Mouse (Mus musculus) heart, embryonic 16.5 days (tissue): ENCODE measurements around the gene Ubqln1. TPM values are rescaled to one million over a fixed set of nuclear protein-coding genes. Genes with fewer than 3 reads are reported as not detected.

Experiments
- ATAC-seq: fragments of 200-750 bp; cut with Nextera tagmentation; replicated peaks from 2 replicates; pipeline ENCODE4 v1.8.0; 2017; ENCODE audit warnings: moderate number of reproducible peaks; ENCODE audit not compliant: insufficient read depth, low FRiP score; ENCODE audit errors: extremely low read depth
- H3K27ac ChIP-seq: fragments of 300-500 bp; sonication (generic); 2 replicates; pipeline ENCODE4 v1.5.1; 2014; ENCODE audit warnings: mild to moderate bottlenecking, low read length, control low read depth, moderate library complexity
- H3K27me3 ChIP-seq: fragments of 300-500 bp; sonication (generic); 2 replicates; pipeline ENCODE4 v1.6.1; 2014; ENCODE audit warnings: low read length, mixed read lengths; ENCODE audit not compliant: control insufficient read depth, insufficient read depth
- H3K36me3 ChIP-seq: fragments of 300-500 bp; sonication (generic); 2 replicates; pipeline ENCODE4 v1.6.1; 2014; ENCODE audit not compliant: control insufficient read depth, insufficient read depth
- H3K4me1 ChIP-seq: fragments of 300-500 bp; sonication (generic); 2 replicates; pipeline ENCODE4 v1.6.1; 2014; ENCODE audit warnings: low read length, mixed read lengths; ENCODE audit not compliant: control insufficient read depth, insufficient read depth
- H3K4me2 ChIP-seq: fragments of 300-500 bp; sonication (generic); 2 replicates; pipeline ENCODE4 v1.6.1; 2014; ENCODE audit warnings: low read depth, mild to moderate bottlenecking, control low read depth, low read length
- H3K4me3 ChIP-seq: fragments of 300-500 bp; sonication (generic); 2 replicates; pipeline ENCODE4 v1.5.1; 2014; ENCODE audit warnings: mild to moderate bottlenecking, control low read depth, low read length
- H3K9ac ChIP-seq: fragments of 300-500 bp; sonication (generic); 2 replicates; pipeline ENCODE4 v1.6.1; 2014; ENCODE audit warnings: low read length, control low read depth
- H3K9me3 ChIP-seq: fragments of 300-500 bp; sonication (generic); replicated peaks from 2 replicates; pipeline ENCODE4 v1.6.1; 2016; ENCODE audit warnings: low read length; ENCODE audit not compliant: control insufficient read depth
- WGBS: fragments of 180-500 bp; shearing (Covaris S2); extraction: QIAGEN DNeasy Blood & Tissue Kit; methylation state at CpG from one replicate; pipeline ENCODE4 v1.1.7; 2014; 5-methylcytosine and 5-hydroxymethylcytosine counted together
- polyA plus RNA-seq: library from polyadenylated mRNA; unstranded; fragments of >200 nt; fragmentation: Nextera tagmentation; extraction: Ambion mirVana; gene quantifications from 2 replicates; pipeline ENCODE4 v1.2.1, GENCODE M21; 2015

The Ubqln1 gene
- polyA plus RNA-seq = 71.4 and 71.8 TPM in 2 replicates

DNA sequence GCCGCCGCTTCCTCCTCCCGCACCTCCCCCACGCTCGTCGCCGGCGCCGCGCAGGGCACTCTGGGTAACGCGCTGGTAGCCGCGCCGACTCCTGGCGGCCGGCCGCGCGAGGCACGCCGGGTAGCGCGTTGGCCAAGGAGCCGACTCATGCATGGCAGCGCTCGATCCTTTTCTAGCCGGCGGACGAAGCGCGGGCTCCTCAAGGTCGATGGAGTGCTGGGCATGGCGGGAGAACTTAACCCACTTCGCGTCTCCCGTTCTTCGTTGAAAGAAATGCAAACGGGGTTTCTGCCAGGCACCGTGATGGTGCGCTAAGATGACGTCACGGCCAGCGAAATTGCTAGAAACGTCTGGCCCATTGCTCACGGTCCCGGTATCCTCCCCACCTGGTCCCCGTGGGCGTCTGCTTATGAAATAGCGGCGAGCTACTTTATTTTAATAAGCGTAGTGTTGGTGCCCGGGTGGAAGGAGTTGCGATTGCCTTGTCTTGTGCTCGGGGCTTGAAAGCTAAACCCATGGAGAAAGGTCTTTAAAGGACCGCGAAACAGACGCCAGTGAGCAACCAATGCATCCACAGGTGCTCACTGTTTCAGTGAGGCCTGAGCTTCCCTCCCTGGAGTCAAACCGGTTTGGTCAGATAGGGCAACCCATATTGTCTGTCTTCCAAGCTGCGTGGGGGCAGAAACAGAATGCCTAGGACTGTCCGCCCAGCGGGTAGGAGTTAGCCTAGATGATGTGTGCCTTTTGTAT lies at the start of gene Ubqln1:
Ubqln1 (minus strand) TSS at position 62 of the 750 bp plus-strand sequence.
- no peaks in the 10 kb centered on the region for H3K27me3 ChIP-seq
- peak within 1 kb of the TSS; percentile 99 for H3K9ac ChIP-seq
- peak; percentile 90 for ATAC-seq
- peak within 1 kb of the TSS; percentile 99 for H3K4me3 ChIP-seq
- no peaks in the 10 kb centered on the region for H3K36me3 ChIP-seq
- 2% methylated on average over 62 of the region's 62 CpGs for WGBS
- H3K9me3 ChIP-seq = no peaks in the 10 kb centered on the region
- H3K27ac ChIP-seq = peak within 1 kb of the TSS; percentile 87
- peaks cover 24% of the 10 kb centered on the region for H3K4me1 ChIP-seq
- H3K4me2 ChIP-seq = peak within 1 kb of the TSS; percentile 91

DNA sequence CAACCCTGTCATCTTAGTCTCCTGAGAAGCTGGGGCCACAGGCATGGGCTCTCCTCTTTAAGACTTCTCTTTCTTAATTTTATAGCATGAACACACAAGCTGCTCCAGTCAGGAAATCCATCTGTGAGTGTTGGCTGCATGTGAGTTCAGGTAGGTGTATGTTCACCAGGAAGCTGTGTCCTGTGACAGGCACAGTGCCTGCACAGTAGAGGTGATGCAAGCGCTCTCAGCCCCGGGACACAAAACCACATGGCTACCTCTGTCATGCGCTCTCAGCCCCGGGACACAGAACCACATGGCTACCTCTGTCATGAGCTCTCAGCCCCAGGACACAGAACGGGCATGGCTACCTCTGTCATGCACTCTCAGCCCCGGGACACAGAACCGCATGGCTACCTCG lies 48.1 kb upstream of the Ubqln1 start:
- no peaks in the 10 kb centered on the region for H3K4me1 ChIP-seq
- ATAC-seq = no peak
- H3K27me3 ChIP-seq = no peaks in the 10 kb centered on the region
- H3K36me3 ChIP-seq = peaks cover 7% of the 10 kb centered on the region
- no peaks in the 10 kb centered on the region for H3K9me3 ChIP-seq
- 81% methylated on average over 8 of the region's 8 CpGs for WGBS
- no peak overlapping the region for H3K4me3 ChIP-seq
- no peak overlapping the region for H3K9ac ChIP-seq
- H3K27ac ChIP-seq = no peak overlapping the region
- H3K4me2 ChIP-seq = no peak overlapping the region

GRCm38 (mm10) chr13:58261674-58262073 lies 46.2 kb upstream of the Ubqln1 start:
- WGBS = 62% methylated on average over 4 of the region's 4 CpGs
- H3K4me2 ChIP-seq = no peak overlapping the region
- no peaks in the 10 kb centered on the region for H3K4me1 ChIP-seq
- H3K27ac ChIP-seq = no peak overlapping the region
- peaks cover 7% of the 10 kb centered on the region for H3K36me3 ChIP-seq
- no peaks in the 10 kb centered on the region for H3K27me3 ChIP-seq
- no peak for ATAC-seq
- no peaks in the 10 kb centered on the region for H3K9me3 ChIP-seq
- peak overlapping the region; percentile 9; the same call in 1 of the 2 replicates for H3K9ac ChIP-seq
- H3K4me3 ChIP-seq = no peak overlapping the region

DNA sequence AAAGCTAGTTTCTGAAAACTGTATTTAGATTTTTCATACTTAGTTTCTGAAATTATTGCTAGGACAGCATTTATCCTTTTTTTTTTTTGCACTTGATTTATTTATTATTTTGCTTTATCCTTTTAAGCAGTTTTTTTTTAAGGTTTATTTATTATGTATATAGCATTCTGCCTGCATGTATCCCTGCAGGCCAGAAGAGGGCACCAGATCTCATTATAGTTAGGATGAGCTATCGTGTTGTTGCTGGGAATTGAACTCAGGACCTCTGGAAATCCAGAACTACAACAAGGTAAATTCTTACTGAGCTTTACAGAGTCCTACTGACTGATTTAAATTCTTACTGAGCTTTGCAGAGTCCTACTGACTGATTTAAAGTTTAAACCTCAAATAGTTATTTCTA lies 37.8 kb upstream of the Ubqln1 start:
- WGBS = 91% methylated on average over 1 of the region's 1 CpGs
- ATAC-seq = no peak

GRCm38 (mm10) chr13:58248957-58249356 lies 33.5 kb upstream of the Ubqln1 start:
- H3K9me3 ChIP-seq = no peaks in the 10 kb centered on the region
- no peak overlapping the region for H3K27ac ChIP-seq
- H3K27me3 ChIP-seq = no peaks in the 10 kb centered on the region
- H3K36me3 ChIP-seq = 0 out of 2 replicates have a peak, but pooled peaks cover 4% of the 10 kb centered on the region
- no peaks in the 10 kb centered on the region for H3K4me1 ChIP-seq
- H3K4me3 ChIP-seq = no peak overlapping the region
- WGBS = 91% methylated on average over 5 of the region's 5 CpGs
- H3K9ac ChIP-seq = no peak overlapping the region
- no peak overlapping the region for H3K4me2 ChIP-seq
- ATAC-seq = no peak

More for the DNA sequence above, 37.8 kb upstream of the Ubqln1 start:
- no peak overlapping the region for H3K9ac ChIP-seq
- H3K36me3 ChIP-seq = 0 out of 2 replicates have a peak, but pooled peaks cover 4% of the 10 kb centered on the region
- no peaks in the 10 kb centered on the region for H3K27me3 ChIP-seq
- no peak overlapping the region for H3K4me3 ChIP-seq
- H3K9me3 ChIP-seq = no peaks in the 10 kb centered on the region
- H3K27ac ChIP-seq = no peak overlapping the region
- no peak overlapping the region for H3K4me2 ChIP-seq
- no peaks in the 10 kb centered on the region for H3K4me1 ChIP-seq

- ATAC-seq = no peak
- no peak overlapping the region for H3K27ac ChIP-seq
- H3K4me1 ChIP-seq = no peaks in the 10 kb centered on the region
- no peaks in the 10 kb centered on the region for H3K9me3 ChIP-seq
- H3K4me2 ChIP-seq = no peak overlapping the region
- H3K36me3 ChIP-seq = peaks cover 9% of the 10 kb centered on the region
- 93% methylated on average over 7 of the region's 7 CpGs for WGBS
- H3K27me3 ChIP-seq = no peaks in the 10 kb centered on the region
- no peak overlapping the region for H3K9ac ChIP-seq
- no peak overlapping the region for H3K4me3 ChIP-seq
Observed at GRCm38 (mm10) chr13:58236536-58236935, 21.1 kb upstream of the Ubqln1 start.

DNA sequence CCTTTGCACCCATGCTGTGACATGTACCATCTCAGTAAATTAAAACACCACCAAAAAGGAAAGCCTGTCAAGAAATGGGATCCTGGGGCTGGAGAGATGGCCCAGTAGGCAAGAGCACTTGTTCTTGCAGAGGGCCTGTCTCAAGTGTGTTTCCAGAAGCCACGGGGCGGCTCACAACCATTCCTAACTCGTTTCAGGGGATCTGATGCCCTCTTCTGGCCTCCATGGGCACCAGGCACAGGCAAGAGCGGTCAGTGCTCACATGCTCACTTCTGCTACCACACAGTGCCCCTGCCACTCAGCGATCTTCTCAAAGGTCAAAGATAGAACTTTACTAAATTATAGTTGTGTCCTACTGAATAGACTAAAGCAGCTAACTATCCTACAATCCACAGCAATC lies 17.2 kb upstream of the Ubqln1 start:
- no peaks in the 10 kb centered on the region for H3K27me3 ChIP-seq
- H3K9ac ChIP-seq = no peak overlapping the region
- no peaks in the 10 kb centered on the region for H3K9me3 ChIP-seq
- no peak overlapping the region for H3K4me3 ChIP-seq
- H3K4me1 ChIP-seq = no peaks in the 10 kb centered on the region
- H3K27ac ChIP-seq = no peak overlapping the region
- no peak overlapping the region for H3K4me2 ChIP-seq
- 40% methylated on average over 5 of the region's 5 CpGs for WGBS
- no peak for ATAC-seq
- H3K36me3 ChIP-seq = peaks cover 5% of the 10 kb centered on the region; the same call in 1 of the 2 replicates

- H3K9ac ChIP-seq = no peak overlapping the region
- peaks cover 4% of the 10 kb centered on the region for H3K9me3 ChIP-seq
- H3K27me3 ChIP-seq = no peaks in the 10 kb centered on the region
- H3K4me3 ChIP-seq = no peak overlapping the region
- 84% methylated on average over 8 of the region's 8 CpGs for WGBS
- H3K36me3 ChIP-seq = peaks cover 5% of the 10 kb centered on the region; the same call in 1 of the 2 replicates
- H3K4me2 ChIP-seq = no peak overlapping the region
- no peaks in the 10 kb centered on the region for H3K4me1 ChIP-seq
- no peak overlapping the region for H3K27ac ChIP-seq
- ATAC-seq = no peak
Observed at GRCm38 (mm10) chr13:58232070-58232469, 16.6 kb upstream of the Ubqln1 start.

GRCm38 (mm10) chr13:58228624-58229023 lies 13.2 kb upstream of the Ubqln1 start:
- Histone ChIP-seq H3K4me3 (no peak overlapping the region), H3K9me3 (peaks cover 9% of the 10 kb centered on the region), H3K4me1 (no peaks in the 10 kb centered on the region), H3K27ac (no peak overlapping the region), H3K9ac (no peak overlapping the region), H3K36me3 (peaks cover 3% of the 10 kb centered on the region; the same call in 1 of the 2 replicates), H3K27me3 (no peaks in the 10 kb centered on the region), H3K4me2 (no peak overlapping the region)
- ATAC-seq = no peak
- 59% methylated on average over 2 of the region's 2 CpGs for WGBS
